Mouse (Mus musculus) liver, embryonic 11.5 days (tissue): ENCODE results near the gene Ttn. TPM values are rescaled to one million over a fixed set of nuclear protein-coding genes. Genes with fewer than 3 reads are reported as not detected.

Experiments
- ATAC-seq: fragments of 200-750 bp; cut with Nextera tagmentation; replicated peaks from 2 replicates; pipeline ENCODE4 v1.8.0; 2017; ENCODE audit warnings: moderate number of reproducible peaks, mild to moderate bottlenecking, moderate TSS enrichment, moderate library complexity; ENCODE audit not compliant: low FRiP score
- DNase-seq: peaks from one replicate; pipeline ENCODE4 v3.0.0-alpha.2; 2017; ENCODE audit warnings: low spot score
- H3K27ac ChIP-seq: fragments of 300-500 bp; sonication (generic); 2 replicates; pipeline ENCODE4 v1.5.1; 2014; ENCODE audit warnings: mild to moderate bottlenecking, low read depth, low read length, control low read depth
- H3K27me3 ChIP-seq: fragments of 300-500 bp; sonication (generic); replicated peaks from 2 replicates; pipeline ENCODE4 v1.6.1; 2014; ENCODE audit warnings: low read length, mixed read lengths; ENCODE audit not compliant: control insufficient read depth, insufficient read depth
- H3K36me3 ChIP-seq: fragments of 300-500 bp; sonication (generic); 2 replicates; pipeline ENCODE4 v1.6.1; 2014; ENCODE audit warnings: mild to moderate bottlenecking, low read length, moderate library complexity, mixed read lengths; ENCODE audit not compliant: control insufficient read depth, insufficient read depth
- H3K4me1 ChIP-seq: fragments of 300-500 bp; sonication (generic); replicated peaks from 2 replicates; pipeline ENCODE4 v1.6.1; 2014; ENCODE audit warnings: low read length, mixed read lengths; ENCODE audit not compliant: control insufficient read depth, insufficient read depth
- H3K4me2 ChIP-seq: fragments of 300-500 bp; sonication (generic); 2 replicates; pipeline ENCODE4 v1.6.1; 2014; ENCODE audit warnings: mild to moderate bottlenecking, control low read depth, moderate library complexity
- H3K4me3 ChIP-seq: fragments of 300-500 bp; sonication (generic); 2 replicates; pipeline ENCODE4 v1.5.1; 2014; ENCODE audit warnings: low read depth, low read length, control low read depth
- H3K9ac ChIP-seq: fragments of 300-500 bp; sonication (generic); 2 replicates; pipeline ENCODE4 v1.6.1; 2014; ENCODE audit warnings: low read depth, low read length, control low read depth
- H3K9me3 ChIP-seq: fragments of 300-500 bp; sonication (generic); 2 replicates; pipeline ENCODE4 v1.6.1; 2016; ENCODE audit warnings: low read length, inconsistent platforms, mixed read lengths; ENCODE audit not compliant: control insufficient read depth
- WGBS: fragments of 180-500 bp; shearing (Covaris S2); extraction: QIAGEN DNeasy Blood & Tissue Kit; methylation state at CpG from one replicate; pipeline ENCODE4 v1.1.7; 2014; 5-methylcytosine and 5-hydroxymethylcytosine counted together
- polyA plus RNA-seq: library from polyadenylated mRNA; unstranded; fragments of >200 nt; fragmentation: Nextera tagmentation; extraction: Ambion mirVana; gene quantifications from 2 replicates; pipeline ENCODE4 v1.2.1, GENCODE M21; 2014

The Ttn gene
- polyA plus RNA-seq, 1 experiment from 2014 or later: 4.5 TPM

GRCm38 (mm10) chr2:76676401-76677226 is 305.7 kb downstream of the Ttn start:
- Histone ChIP-seq H3K9me3 (no peaks in the 10 kb centered on the region), H3K9ac (peak overlapping the region; percentile 79), H3K27ac (no peak overlapping the region), H3K4me3 (peak overlapping the region; percentile 81), H3K36me3 (peaks cover 10% of the 10 kb centered on the region), H3K4me2 (peak overlapping the region; percentile 73), H3K4me1 (peaks cover 10% of the 10 kb centered on the region), H3K27me3 (no peaks in the 10 kb centered on the region)
- WGBS: 74% methylated on average over 13 of the region's 13 CpGs
- ATAC-seq: no peak
- no peak for DNase-seq

GRCm38 (mm10) chr2:76675949-76676348 is 306.4 kb downstream of the Ttn start:
- DNase-seq (no peak), ATAC-seq (no peak)
- Histone ChIP-seq H3K4me1 (peaks cover 10% of the 10 kb centered on the region), H3K36me3 (peaks cover 10% of the 10 kb centered on the region), H3K4me2 (peak overlapping the region; percentile 73), H3K27ac (no peak overlapping the region), H3K9me3 (no peaks in the 10 kb centered on the region), H3K27me3 (no peaks in the 10 kb centered on the region), H3K4me3 (peak overlapping the region; percentile 81), H3K9ac (peak overlapping the region; percentile 79)
- WGBS: 14% methylated on average over 4 of the region's 4 CpGs

GRCm38 (mm10) chr2:76675451-76675850 is 306.9 kb downstream of the Ttn start:
- peak; percentile 68 for DNase-seq
- Histone ChIP-seq H3K4me3 (peak overlapping the region; percentile 81), H3K36me3 (peaks cover 10% of the 10 kb centered on the region), H3K27me3 (no peaks in the 10 kb centered on the region), H3K9me3 (no peaks in the 10 kb centered on the region), H3K27ac (peak overlapping the region; percentile 52), H3K4me1 (peaks cover 10% of the 10 kb centered on the region), H3K9ac (peak overlapping the region; percentile 79), H3K4me2 (peak overlapping the region; percentile 73)
- WGBS: under 1% methylated on average over 38 of the region's 44 CpGs
- peak; percentile 28 for ATAC-seq

DNA sequence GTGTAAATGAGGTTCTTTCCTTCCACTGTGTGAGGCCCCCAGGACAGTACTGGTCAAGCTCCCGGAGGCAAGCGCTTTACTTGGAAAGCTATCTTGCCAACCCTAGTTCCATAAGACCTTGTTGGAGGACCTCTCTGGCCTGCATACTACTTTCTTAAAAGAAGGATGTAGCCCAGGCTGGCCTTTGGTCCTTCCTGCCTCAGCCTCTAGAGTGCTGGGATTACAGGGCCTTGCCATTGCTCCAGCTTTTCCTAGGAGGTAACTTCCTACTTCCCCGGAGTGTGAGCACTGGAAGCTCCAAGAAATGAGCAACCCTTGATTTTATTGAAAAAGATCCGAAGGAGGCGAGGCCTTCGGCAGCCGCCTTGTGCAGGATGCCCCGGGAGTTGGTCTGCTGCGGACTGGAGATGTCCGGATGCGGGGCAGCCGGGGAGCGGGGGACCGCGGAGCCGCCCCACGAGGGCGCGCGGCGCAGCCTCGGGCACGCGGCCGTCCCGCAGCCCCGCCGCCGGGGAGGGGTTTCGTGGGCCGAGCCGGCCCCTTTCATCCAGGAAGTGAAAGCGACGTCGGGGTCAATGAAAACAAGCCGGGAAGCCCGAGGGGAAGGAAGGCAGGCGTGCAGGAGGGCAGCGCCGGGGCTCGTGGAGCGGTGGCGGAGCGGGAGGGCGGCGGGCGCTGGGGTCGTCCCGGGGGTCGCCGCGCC is 307.5 kb downstream of the Ttn start, which contains the start of gene Plekha3:
Gene Plekha3 (plus strand): TSS at position 557 of the 703 bp plus-strand sequence.
- H3K27me3 ChIP-seq: no peaks in the 10 kb centered on the region
- no peaks in the 10 kb centered on the region for H3K9me3 ChIP-seq
- H3K4me3 ChIP-seq: peak within 1 kb of the TSS; percentile 81
- DNase-seq (peak; percentile 77), ATAC-seq (peak; percentile 71)
- H3K4me2 ChIP-seq: peak within 1 kb of the TSS; percentile 73
- H3K27ac ChIP-seq: peak within 1 kb of the TSS; percentile 52
- H3K9ac ChIP-seq: peak within 1 kb of the TSS; percentile 79
- WGBS: 3% methylated on average over 49 of the region's 52 CpGs
- peaks cover 7% of the 10 kb centered on the region for H3K36me3 ChIP-seq
- peaks cover 10% of the 10 kb centered on the region for H3K4me1 ChIP-seq

- peak overlapping the region; percentile 84 for H3K4me2 ChIP-seq
- 36% methylated on average over 7 of the region's 7 CpGs for WGBS
- peaks cover 10% of the 10 kb centered on the region for H3K4me1 ChIP-seq
- H3K9ac ChIP-seq: no peak overlapping the region
- H3K4me3 ChIP-seq: peak overlapping the region; percentile 60
- no peaks in the 10 kb centered on the region for H3K27me3 ChIP-seq
- DNase-seq: peak; percentile 46
- H3K36me3 ChIP-seq: peaks cover 3% of the 10 kb centered on the region; the same call in 1 of the 2 replicates
- H3K9me3 ChIP-seq: no peaks in the 10 kb centered on the region
- peak overlapping the region; percentile 36 for H3K27ac ChIP-seq
- peak; percentile 34; the same call in 1 of the 2 replicates for ATAC-seq
Measured at GRCm38 (mm10) chr2:76673472-76674081, 308.8 kb downstream of the Ttn start.

DNA sequence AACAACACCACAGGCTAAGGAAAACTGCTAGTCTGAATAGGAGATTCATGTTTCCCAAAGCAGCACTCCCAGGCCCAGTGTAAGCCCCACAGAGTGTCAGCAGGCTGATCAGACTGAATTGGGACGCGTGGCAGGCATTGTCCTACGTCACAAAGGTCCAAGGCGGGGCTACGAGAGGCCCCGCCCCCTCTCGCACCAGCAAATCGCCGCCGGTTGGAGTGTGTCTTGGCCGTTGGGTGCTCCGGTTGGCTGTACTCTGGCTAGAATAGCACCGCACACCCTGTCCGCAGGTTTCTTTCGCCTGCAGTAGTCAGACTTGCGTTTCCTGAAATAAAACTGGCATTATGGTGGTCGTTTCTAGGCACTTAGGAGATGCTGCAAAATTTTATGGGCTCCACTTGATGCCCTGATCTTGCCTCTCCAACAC is 309.4 kb downstream of the Ttn start, which contains the start of gene Fkbp7:
Gene Fkbp7 (minus strand): TSS at position 151 of the 427 bp plus-strand sequence.
- Histone ChIP-seq H3K9ac (peak within 1 kb of the TSS; percentile 72), H3K4me2 (peak within 1 kb of the TSS; percentile 84), H3K4me3 (peak within 1 kb of the TSS; percentile 60), H3K9me3 (no peaks in the 10 kb centered on the region), H3K27me3 (no peaks in the 10 kb centered on the region), H3K4me1 (peaks cover 10% of the 10 kb centered on the region), H3K27ac (peak within 1 kb of the TSS; percentile 71), H3K36me3 (no peaks in the 10 kb centered on the region)
- WGBS: under 1% methylated on average over 17 of the region's 17 CpGs
- DNase-seq: peak; percentile 94
- ATAC-seq: peak; percentile 90

DNA sequence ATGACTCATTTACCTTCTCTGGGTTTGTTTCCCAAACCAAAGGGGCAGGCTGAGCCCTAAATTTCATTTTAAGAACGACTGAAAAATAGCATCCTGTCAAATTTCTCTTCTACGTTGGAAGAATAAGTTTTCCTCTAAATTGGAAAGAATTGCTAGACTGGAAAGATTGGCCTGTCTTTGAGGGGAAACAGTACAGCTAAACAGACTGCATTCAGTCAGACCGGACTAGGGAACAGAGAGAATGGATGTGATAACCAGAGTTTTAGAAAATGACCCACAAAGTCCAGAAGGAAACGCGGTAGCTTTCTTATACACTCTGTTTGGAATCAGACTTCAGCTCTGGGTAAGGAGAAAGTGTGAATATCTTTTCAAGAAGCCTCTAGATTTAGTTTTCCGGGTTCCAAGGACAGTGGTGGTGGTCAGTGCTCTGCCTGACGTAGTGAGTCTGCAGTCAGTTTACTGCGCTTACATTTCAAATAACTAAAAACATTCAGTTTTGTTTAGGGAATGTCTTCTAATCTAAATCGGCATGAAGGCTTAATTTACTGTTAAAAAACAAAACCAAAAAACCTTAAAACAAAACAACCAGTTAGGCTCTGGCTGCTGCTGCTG is 310.1 kb downstream of the Ttn start:
- 29% methylated on average over 9 of the region's 9 CpGs for WGBS

DNA sequence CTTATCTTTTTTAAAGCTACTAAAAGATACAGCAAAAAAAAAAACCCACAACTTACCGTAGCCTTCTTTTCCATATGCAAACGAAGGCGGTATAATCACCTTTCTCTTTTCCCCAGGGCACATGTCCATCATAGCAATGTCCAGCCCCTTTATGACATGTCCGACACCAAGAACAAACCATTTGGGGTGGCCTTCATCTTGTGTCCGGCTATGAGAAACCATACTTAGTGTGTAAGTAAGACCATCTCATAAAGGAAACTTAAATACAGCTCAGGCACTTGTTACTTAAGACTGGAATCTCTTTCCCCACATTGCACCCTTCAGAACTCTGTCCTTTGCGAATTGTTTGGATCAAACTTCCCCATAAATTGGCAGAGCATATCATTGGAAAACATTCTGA is 310.7 kb downstream of the Ttn start:
- Histone ChIP-seq H3K4me1 (peaks cover 7% of the 10 kb centered on the region), H3K27me3 (no peaks in the 10 kb centered on the region), H3K4me2 (peak overlapping the region; percentile 84), H3K9ac (peak overlapping the region; percentile 12; the same call in 1 of the 2 replicates), H3K4me3 (peak overlapping the region; percentile 60), H3K36me3 (no peaks in the 10 kb centered on the region), H3K27ac (no peak overlapping the region), H3K9me3 (no peaks in the 10 kb centered on the region)
- no peak for ATAC-seq
- DNase-seq: no peak
- WGBS: 82% methylated on average over 6 of the region's 6 CpGs

More for the DNA sequence above, 310.1 kb downstream of the Ttn start:
- H3K4me1 ChIP-seq: peaks cover 10% of the 10 kb centered on the region
- ATAC-seq (no peak), DNase-seq (no peak)
- no peaks in the 10 kb centered on the region for H3K36me3 ChIP-seq
- H3K27me3 ChIP-seq: no peaks in the 10 kb centered on the region
- peak overlapping the region; percentile 60 for H3K4me3 ChIP-seq
- no peaks in the 10 kb centered on the region for H3K9me3 ChIP-seq
- H3K9ac ChIP-seq: peak overlapping the region; percentile 72
- peak overlapping the region; percentile 84 for H3K4me2 ChIP-seq
- peak overlapping the region; percentile 71; the same call in 1 of the 2 replicates for H3K27ac ChIP-seq
